Mouse (Mus musculus): Measurements from ENCODE around the gene Cacna2d4. TPM values are rescaled to one million over a fixed set of nuclear protein-coding genes. Genes with fewer than 3 reads are reported as not detected.

Cacna2d4 gene
- polyA plus RNA-seq, 1 experiment: 34.8 TPM

GRCm38 (mm10) chr6:119390728-119391127 is 154.4 kb downstream of the Cacna2d4 start:
- WGBS: 83% methylated on average over 4 of the region's 4 CpGs
- Histone ChIP-seq H3K4me1 (replicated peaks; ENCODE audit: control insufficient read depth, insufficient read depth, low read length) (peaks cover 13% of the 10 kb centered on the region), H3K4me3 (ENCODE audit: control insufficient read depth, insufficient read depth, low read length) (no peak overlapping the region), H3K27me3 (ENCODE audit: control insufficient read depth, insufficient read depth, low read length) (no peaks in the 10 kb centered on the region), H3K27ac (ENCODE audit: control insufficient read depth, insufficient read depth, low read length) (no peak overlapping the region), H3K36me3 (ENCODE audit: control insufficient read depth, insufficient read depth, low read length) (no peaks in the 10 kb centered on the region)
- no peak for DNase-seq
- TF ChIP-seq CTCF (IDR thresholded peaks at IDR 0.05; ENCODE audit: borderline replicate concordance, control insufficient read depth, extremely low read depth, insufficient read depth, low read length, poor library complexity) (no peak), POLR2A (IDR thresholded peaks at IDR 0.05; ENCODE audit: control insufficient read depth, extremely low read depth, insufficient read depth, low read length, poor library complexity) (no peak)

- WGBS: 93% methylated on average over 9 of the region's 9 CpGs
- H3K27me3 ChIP-seq (ENCODE audit: control insufficient read depth, insufficient read depth, low read length): no peaks in the 10 kb centered on the region
These were observed 156.5 kb downstream of the Cacna2d4 start for GRCm38 (mm10) chr6:119392836-119393235.

GRCm38 (mm10) chr6:119395421-119396308 is 159.3 kb downstream of the Cacna2d4 start:
- Histone ChIP-seq H3K4me3 (ENCODE audit: control insufficient read depth, insufficient read depth, low read length) (no peak overlapping the region), H3K27ac (ENCODE audit: control insufficient read depth, insufficient read depth, low read length) (peak overlapping the region; percentile 35; the same call in 1 of the 2 replicates), H3K36me3 (ENCODE audit: control insufficient read depth, insufficient read depth, low read length) (no peaks in the 10 kb centered on the region), H3K4me1 (replicated peaks; ENCODE audit: control insufficient read depth, insufficient read depth, low read length) (peaks cover 13% of the 10 kb centered on the region), H3K27me3 (ENCODE audit: control insufficient read depth, insufficient read depth, low read length) (no peaks in the 10 kb centered on the region)
- TF ChIP-seq CTCF (IDR thresholded peaks at IDR 0.05; ENCODE audit: borderline replicate concordance, control insufficient read depth, extremely low read depth, insufficient read depth, low read length, poor library complexity) (no peak), POLR2A (IDR thresholded peaks at IDR 0.05; ENCODE audit: control insufficient read depth, extremely low read depth, insufficient read depth, low read length, poor library complexity) (no peak)
- WGBS: 7% methylated on average over 14 of the region's 14 CpGs
- peak; percentile 30 for DNase-seq

More at GRCm38 (mm10) chr6:119392836-119393235, 156.5 kb downstream of the Cacna2d4 start:
- Histone ChIP-seq H3K27ac (ENCODE audit: control insufficient read depth, insufficient read depth, low read length) (no peak overlapping the region), H3K36me3 (ENCODE audit: control insufficient read depth, insufficient read depth, low read length) (no peaks in the 10 kb centered on the region), H3K4me1 (replicated peaks; ENCODE audit: control insufficient read depth, insufficient read depth, low read length) (peaks cover 15% of the 10 kb centered on the region), H3K4me3 (ENCODE audit: control insufficient read depth, insufficient read depth, low read length) (no peak overlapping the region)
- TF ChIP-seq CTCF (IDR thresholded peaks at IDR 0.05; ENCODE audit: borderline replicate concordance, control insufficient read depth, extremely low read depth, insufficient read depth, low read length, poor library complexity) (no peak), POLR2A (IDR thresholded peaks at IDR 0.05; ENCODE audit: control insufficient read depth, extremely low read depth, insufficient read depth, low read length, poor library complexity) (no peak)
- no peak for DNase-seq

- peak; percentile 62 for DNase-seq
- Histone ChIP-seq H3K27ac (ENCODE audit: control insufficient read depth, insufficient read depth, low read length) (peak overlapping the region; percentile 40), H3K36me3 (ENCODE audit: control insufficient read depth, insufficient read depth, low read length) (no peaks in the 10 kb centered on the region), H3K27me3 (ENCODE audit: control insufficient read depth, insufficient read depth, low read length) (no peaks in the 10 kb centered on the region), H3K4me1 (replicated peaks; ENCODE audit: control insufficient read depth, insufficient read depth, low read length) (peaks cover 14% of the 10 kb centered on the region), H3K4me3 (ENCODE audit: control insufficient read depth, insufficient read depth, low read length) (no peak overlapping the region)
- WGBS: 4% methylated on average over 5 of the region's 5 CpGs
- TF ChIP-seq CTCF (IDR thresholded peaks at IDR 0.05; ENCODE audit: borderline replicate concordance, control insufficient read depth, extremely low read depth, insufficient read depth, low read length, poor library complexity): no peak
- no peak for TF ChIP-seq POLR2A (IDR thresholded peaks at IDR 0.05; ENCODE audit: control insufficient read depth, extremely low read depth, insufficient read depth, low read length, poor library complexity)
These were observed 159.9 kb downstream of the Cacna2d4 start for GRCm38 (mm10) chr6:119396309-119396634.

- no peak for DNase-seq
- no peaks in the 10 kb centered on the region for H3K36me3 ChIP-seq (ENCODE audit: control insufficient read depth, insufficient read depth, low read length)
- no peaks in the 10 kb centered on the region for H3K27me3 ChIP-seq (ENCODE audit: control insufficient read depth, insufficient read depth, low read length)
- H3K27ac ChIP-seq (ENCODE audit: control insufficient read depth, insufficient read depth, low read length): no peak overlapping the region
- WGBS: 99% methylated on average over 3 of the region's 3 CpGs
- TF ChIP-seq CTCF (IDR thresholded peaks at IDR 0.05; ENCODE audit: borderline replicate concordance, control insufficient read depth, extremely low read depth, insufficient read depth, low read length, poor library complexity) (no peak), POLR2A (IDR thresholded peaks at IDR 0.05; ENCODE audit: control insufficient read depth, extremely low read depth, insufficient read depth, low read length, poor library complexity) (no peak)
- no peak overlapping the region for H3K4me3 ChIP-seq (ENCODE audit: control insufficient read depth, insufficient read depth, low read length)
- H3K4me1 ChIP-seq (replicated peaks; ENCODE audit: control insufficient read depth, insufficient read depth, low read length): peaks cover 19% of the 10 kb centered on the region
These were observed 163.0 kb downstream of the Cacna2d4 start for GRCm38 (mm10) chr6:119399371-119399770.

GRCm38 (mm10) chr6:119400649-119401048 is 164.3 kb downstream of the Cacna2d4 start:
- Histone ChIP-seq H3K4me3 (ENCODE audit: control insufficient read depth, insufficient read depth, low read length) (no peak overlapping the region), H3K27me3 (ENCODE audit: control insufficient read depth, insufficient read depth, low read length) (no peaks in the 10 kb centered on the region), H3K4me1 (replicated peaks; ENCODE audit: control insufficient read depth, insufficient read depth, low read length) (peaks cover 12% of the 10 kb centered on the region), H3K27ac (ENCODE audit: control insufficient read depth, insufficient read depth, low read length) (no peak overlapping the region), H3K36me3 (ENCODE audit: control insufficient read depth, insufficient read depth, low read length) (no peaks in the 10 kb centered on the region)
- TF ChIP-seq CTCF (IDR thresholded peaks at IDR 0.05; ENCODE audit: borderline replicate concordance, control insufficient read depth, extremely low read depth, insufficient read depth, low read length, poor library complexity) (no peak), POLR2A (IDR thresholded peaks at IDR 0.05; ENCODE audit: control insufficient read depth, extremely low read depth, insufficient read depth, low read length, poor library complexity) (no peak)
- DNase-seq: no peak
- 89% methylated on average over 3 of the region's 3 CpGs for WGBS
